Mouse (Mus musculus) heart, adult 9 months (tissue): Measurements from ENCODE around the gene Ksr2.

Experiments
- DNase-seq, 2 experiments: peaks; one replicate each; pipeline ENCODE4 v3.0.0; 2022; ENCODE audit warnings: low spot score in 2 of 2

Gene Ksr2

DNA sequence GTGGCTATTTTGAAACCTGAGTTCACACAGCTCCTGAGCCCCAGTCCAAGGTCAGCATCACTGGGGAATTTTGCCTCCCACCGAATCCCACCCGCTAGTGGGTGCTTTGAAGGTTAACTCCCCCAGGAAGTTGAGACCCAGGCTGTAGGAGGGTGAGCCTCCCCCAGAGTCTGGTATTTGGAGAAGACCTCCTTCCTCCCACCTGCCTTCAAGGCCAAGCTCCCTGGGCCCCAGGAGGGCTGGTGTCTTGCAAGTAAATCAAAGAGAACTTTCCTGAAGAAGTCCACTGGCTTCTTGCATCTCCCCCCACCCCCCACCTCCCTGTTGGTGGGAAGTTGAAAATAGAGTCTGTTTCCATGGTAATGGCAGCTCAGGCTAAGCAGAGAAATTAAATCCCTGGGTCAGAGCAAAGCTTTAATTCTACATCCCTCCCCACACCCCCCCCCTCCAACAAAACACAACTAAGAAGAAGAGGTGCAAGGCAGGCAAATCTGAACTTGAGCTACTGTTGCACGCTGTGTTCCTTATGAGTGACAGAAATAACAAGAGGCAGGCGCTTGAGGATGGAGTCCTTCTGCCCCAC, 274.1 kb downstream of the Ksr2 start:
- DNase-seq: no peak

- no peak for DNase-seq
These were observed 274.9 kb downstream of the Ksr2 start for GRCm38 (mm10) chr5:117688738-117689137.

- DNase-seq: no peak
These were observed 276.0 kb downstream of the Ksr2 start for GRCm38 (mm10) chr5:117689840-117690239.

DNA sequence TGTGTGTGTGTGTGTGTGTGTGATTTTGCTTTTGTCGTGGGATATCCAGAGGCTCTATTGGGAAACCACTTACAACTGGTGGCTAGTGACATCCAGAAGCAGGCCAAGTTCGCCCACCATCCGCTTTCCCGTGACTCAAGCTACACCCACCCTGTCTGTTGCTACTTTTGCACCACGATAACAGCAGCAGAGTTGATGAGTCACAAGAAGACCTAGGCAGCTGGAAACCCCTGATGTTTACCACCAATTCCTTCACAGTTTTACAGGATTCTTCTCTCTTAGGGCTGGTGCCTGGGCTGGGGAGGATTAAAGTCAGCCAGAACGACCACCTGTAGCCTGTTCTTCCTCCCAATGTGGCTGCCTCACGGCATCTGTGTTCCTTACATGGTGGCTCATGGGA, 277.5 kb downstream of the Ksr2 start:
- DNase-seq: no peak

DNA sequence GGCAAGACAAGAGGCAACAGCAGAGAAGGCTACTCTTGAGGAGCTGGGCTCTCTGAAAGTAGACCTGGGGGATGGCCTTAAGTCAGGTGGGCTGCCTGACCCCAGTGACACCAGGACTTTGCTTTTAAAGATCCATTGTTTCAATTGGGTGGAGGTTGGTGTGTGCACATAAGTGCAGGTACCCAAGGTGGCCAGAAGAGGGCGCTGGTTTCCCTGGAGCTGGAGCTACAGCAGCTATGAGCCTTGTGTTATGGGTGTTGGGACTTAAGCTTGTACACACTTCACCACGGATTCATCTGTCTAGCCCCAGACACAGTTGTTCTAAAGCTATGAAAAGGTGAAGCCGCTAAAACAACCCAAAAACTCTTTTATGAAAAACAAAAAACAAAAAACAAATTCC, 279.8 kb downstream of the Ksr2 start:
- no peak for DNase-seq

- DNase-seq: no peak
These were observed 280.8 kb downstream of the Ksr2 start for GRCm38 (mm10) chr5:117694632-117695031.

- no peak for DNase-seq
These were observed 282.6 kb downstream of the Ksr2 start for GRCm38 (mm10) chr5:117696366-117696765.

GRCm38 (mm10) chr5:117697589-117697988, 283.8 kb downstream of the Ksr2 start:
- no peak for DNase-seq

- no peak for DNase-seq
These were observed 290.6 kb downstream of the Ksr2 start for GRCm38 (mm10) chr5:117704371-117704770.

DNA sequence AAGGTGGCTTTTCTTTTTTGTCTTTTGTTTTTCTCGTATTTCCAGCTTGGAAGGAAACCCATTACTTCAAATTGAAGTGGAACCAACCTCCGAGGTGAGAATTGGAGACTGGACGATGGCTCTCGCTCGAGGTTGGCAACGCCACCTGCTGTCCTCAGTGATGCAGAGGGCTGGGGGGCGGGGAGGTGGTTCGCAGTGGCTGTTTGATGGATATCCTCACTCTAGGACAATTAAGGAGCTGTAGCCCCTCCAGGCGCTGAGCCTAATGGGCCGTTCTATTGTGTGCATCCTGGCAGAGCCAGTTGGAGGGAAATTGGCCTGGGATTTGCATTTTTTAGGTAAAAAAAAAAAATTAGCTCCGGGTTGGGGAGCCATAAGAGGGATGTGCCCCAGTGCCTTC, 292.8 kb downstream of the Ksr2 start:
- no peak for DNase-seq

GRCm38 (mm10) chr5:117709306-117709705, 295.5 kb downstream of the Ksr2 start:
- DNase-seq: no peak

DNA sequence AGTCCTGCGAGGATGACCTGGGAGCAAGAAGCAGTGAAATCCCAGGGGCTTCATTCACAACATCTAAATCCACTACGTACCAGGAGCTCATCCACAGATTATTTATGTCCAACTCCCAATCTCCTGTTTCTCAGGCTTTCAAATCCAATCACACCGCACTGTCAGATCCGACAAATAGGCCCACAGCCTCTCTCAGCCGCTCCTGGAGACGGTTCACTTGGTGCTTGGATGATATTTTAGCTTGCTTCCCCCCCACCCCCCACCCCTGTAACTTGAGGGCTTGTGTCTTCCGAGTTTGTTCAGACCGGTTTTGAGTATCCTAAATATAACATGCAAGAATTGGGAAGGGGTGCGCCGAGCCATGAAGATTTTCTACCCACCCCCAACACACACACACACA, 297.8 kb downstream of the Ksr2 start:
- DNase-seq: no peak

- peak; percentile 8 to 50 for DNase-seq
These were observed 298.4 kb downstream of the Ksr2 start for GRCm38 (mm10) chr5:117712207-117712606.

GRCm38 (mm10) chr5:117717120-117717519, 303.3 kb downstream of the Ksr2 start:
- DNase-seq: peak; percentile 6 to 22

GRCm38 (mm10) chr5:117723316-117723715, 309.5 kb downstream of the Ksr2 start:
- DNase-seq: no peak

DNA sequence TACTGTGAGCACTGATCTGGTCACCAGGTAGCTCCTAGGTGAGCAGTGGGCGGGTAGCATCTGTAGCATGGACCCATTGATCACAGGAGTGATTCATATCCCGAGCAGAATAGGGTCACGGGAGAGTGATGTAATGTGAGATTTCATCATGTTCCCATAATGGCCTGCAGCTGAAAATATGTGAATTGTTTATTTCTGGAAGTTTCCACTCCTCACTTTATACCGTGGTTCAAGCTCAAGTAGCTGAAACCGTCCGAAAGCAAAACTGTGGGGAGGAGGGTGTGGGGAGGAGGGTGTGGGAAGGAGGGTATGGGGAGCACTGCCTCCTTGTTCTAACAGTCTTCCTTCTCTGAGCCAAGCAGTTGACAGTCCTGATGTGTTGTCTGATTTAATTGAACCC, 312.7 kb downstream of the Ksr2 start:
- DNase-seq: no peak

GRCm38 (mm10) chr5:117727138-117727537, 313.3 kb downstream of the Ksr2 start:
- DNase-seq: no peak

GRCm38 (mm10) chr5:117731311-117731710, 317.5 kb downstream of the Ksr2 start:
- DNase-seq: no peak

DNA sequence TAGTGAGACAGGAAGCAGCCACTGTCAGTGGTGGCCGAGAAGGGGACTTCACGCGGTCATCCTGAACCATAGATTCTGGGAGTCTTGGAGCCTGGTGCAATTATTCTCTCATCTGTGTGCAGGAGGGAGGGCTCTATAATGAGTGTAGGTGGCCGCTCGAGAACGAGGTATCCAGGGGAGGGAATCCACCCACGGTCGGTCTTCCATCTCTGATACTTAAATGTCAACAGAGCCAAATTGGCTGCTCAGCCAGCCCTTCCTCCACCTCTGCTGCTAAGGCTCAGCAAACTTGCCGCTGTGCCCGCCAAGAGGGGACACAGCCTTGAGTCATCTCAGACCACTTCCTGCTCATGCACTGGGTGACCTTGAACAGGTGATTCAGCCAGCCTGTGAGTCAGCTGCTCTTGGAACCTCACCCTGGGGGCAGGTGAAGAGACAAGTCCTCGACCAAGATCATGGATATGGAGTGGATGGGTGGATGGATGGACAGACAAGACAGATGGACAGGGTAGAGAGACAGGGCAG, 330.9 kb downstream of the Ksr2 start:
- DNase-seq: no peak

DNA sequence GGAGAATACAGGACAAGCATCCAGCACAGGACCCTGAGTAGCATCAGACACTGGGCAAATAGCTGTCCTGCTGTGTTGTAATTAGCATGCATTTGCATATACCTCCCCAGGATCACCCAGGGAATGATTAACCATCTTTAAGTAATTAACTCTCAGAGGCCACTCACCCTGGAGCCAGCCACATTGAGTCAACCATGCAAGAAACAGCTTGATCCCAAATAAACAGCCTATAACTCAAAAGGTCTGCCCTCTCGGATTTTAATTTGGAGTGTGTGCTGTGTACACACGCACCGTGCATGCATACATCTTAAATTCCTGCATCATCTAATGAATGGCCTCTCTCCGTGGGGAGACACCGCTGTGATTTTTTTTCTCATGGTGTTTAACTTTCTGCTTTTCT, 335.6 kb downstream of the Ksr2 start:
- no peak for DNase-seq

GRCm38 (mm10) chr5:117757696-117758482, 344.1 kb downstream of the Ksr2 start:
- no peak for DNase-seq

DNA sequence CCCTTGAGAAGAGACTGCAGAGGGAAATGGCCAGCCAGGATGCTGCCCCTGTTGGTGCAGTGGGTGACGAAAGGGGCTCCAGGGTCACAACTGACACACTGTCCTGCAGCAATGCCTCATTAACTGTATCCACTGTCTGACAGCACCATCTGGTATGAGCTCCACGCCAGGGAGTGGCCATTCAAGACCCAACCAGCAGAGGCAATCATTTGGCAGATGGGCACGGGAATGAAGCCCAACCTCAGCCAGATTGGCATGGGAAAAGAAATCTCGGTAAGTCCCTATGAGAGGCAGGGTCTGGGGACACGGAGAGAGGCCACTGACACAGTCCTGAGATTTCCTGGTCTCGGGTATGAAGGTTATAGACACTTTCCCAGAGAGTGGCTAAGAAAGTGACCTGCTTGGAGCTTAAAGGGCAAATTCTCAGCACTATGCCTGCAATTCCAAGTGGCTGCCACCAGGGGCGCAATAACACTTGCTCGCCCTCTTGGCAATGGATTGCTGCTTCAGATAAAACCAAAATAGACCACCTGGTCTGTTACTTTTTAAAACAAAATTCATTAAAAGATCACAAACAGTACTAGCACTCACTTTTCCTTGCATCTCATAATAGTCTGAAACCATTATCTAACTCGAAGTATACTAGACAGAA, 347.5 kb downstream of the Ksr2 start:
- DNase-seq: no peak

DNA sequence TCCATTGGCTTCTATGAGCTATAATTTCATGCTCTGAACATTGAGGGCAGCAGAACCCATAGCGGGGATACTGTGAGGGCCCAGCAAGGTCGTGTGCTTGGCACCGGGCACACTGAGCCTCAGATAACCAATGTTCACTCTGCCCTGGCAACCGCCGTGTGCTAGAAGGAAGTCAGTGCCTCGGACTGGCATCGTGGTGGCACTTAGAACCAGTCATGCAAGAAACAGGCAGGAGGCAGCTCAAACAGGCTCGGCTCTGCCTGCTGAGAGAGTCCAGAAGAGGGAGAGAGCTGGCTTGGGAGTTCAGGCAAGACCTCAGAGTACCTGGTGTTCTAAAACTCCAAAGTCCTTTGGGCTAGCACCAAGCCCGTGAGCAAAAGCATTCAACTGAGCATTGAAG, 350.7 kb downstream of the Ksr2 start:
- DNase-seq: peak; percentile 5 to 12
